Mouse (Mus musculus) hindlimb bud, embryonic 11.5 days (tissue): ENCODE measurements around the gene Rchy1.
"Not testable (repeated sequence)": the region's sequence is repeated elsewhere in the genome, so short reads cannot be mapped to it uniquely, and the experiment has no call there.

Source experiments
- DNase-seq: peaks from one replicate; pipeline ENCODE4 v3.0.0-alpha.2; 2012; ENCODE audit warnings: low read depth, low spot score; ENCODE audit errors: extremely low spot score

Gene Rchy1

GRCm38 (mm10) chr5:91960606-91961254 lies 2.1 kb downstream of the Rchy1 start:
- DNase-seq = no peak

- no peak for DNase-seq
Measured at GRCm38 (mm10) chr5:91959986-91960385, 2.9 kb downstream of the Rchy1 start.

GRCm38 (mm10) chr5:91959096-91959495 lies 3.8 kb downstream of the Rchy1 start:
- DNase-seq = no peak

- DNase-seq = no peak
Measured at GRCm38 (mm10) chr5:91956991-91957760, 5.7 kb downstream of the Rchy1 start.

GRCm38 (mm10) chr5:91951404-91951803 lies 11.5 kb downstream of the Rchy1 start:
- no peak for DNase-seq

GRCm38 (mm10) chr5:91949441-91949840 lies 13.4 kb downstream of the Rchy1 start:
- DNase-seq = no peak

- no peak for DNase-seq
Measured at GRCm38 (mm10) chr5:91947008-91947407, 15.9 kb downstream of the Rchy1 start.

GRCm38 (mm10) chr5:91945609-91946008 lies 17.3 kb downstream of the Rchy1 start:
- not testable (repeated sequence) for DNase-seq

- no peak for DNase-seq
Measured at GRCm38 (mm10) chr5:91913231-91913630, 49.6 kb downstream of the Rchy1 start.

- no peak for DNase-seq
Measured at GRCm38 (mm10) chr5:91911384-91912106, 51.3 kb downstream of the Rchy1 start.

GRCm38 (mm10) chr5:91910616-91911015 lies 52.3 kb downstream of the Rchy1 start:
- DNase-seq = no peak

- DNase-seq = no peak
Measured at GRCm38 (mm10) chr5:91909010-91909620, 53.8 kb downstream of the Rchy1 start.
